Mouse (Mus musculus): ENCODE measurements around the gene Phldb1.
"Not testable (repeated sequence)": the region's sequence is repeated elsewhere in the genome, so short reads cannot be mapped to it uniquely, and the experiment has no call there.

Phldb1 gene

DNA sequence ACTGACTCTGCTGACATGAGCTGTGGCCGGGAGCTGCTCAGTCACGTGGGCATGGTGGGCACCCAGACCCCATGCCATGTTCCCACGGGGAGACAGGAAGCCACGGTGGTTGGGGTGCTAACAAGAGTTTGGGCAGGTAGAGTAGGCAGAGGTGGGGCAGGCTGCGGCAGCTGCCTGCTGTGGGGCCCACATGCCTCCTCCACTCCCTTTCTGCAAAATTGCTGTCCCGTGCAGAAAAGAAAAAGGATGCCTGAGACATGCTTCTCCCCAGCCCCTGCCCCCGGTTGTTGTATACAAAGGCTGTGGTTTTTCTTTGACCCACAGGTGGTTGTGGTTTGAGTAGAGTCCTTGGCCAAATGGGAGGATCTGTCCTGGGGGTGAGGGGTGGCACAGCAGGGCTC is 86.1 kb downstream of the Phldb1 start:
- DNase-seq = peak; percentile 32 to 36

DNA sequence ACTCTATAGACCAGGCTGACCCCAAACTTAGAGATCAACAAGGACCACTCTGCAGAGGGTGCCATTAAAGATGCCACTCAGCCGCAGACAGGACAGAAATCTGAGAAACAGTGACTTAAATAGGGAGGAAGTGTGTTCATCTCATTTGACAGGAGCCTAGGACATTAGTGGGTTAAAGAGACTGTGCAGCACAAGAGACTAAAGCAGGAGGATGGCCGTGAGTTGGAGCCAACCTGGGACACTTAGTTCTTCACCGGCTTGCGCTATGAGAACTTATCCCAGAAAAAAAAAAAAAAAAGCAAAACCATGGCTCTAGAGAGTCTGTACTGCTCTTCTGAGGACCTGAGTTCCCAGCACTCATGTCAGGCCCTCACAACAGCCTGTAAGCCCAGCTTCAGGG is 87.3 kb downstream of the Phldb1 start:
- no peak for DNase-seq

DNA sequence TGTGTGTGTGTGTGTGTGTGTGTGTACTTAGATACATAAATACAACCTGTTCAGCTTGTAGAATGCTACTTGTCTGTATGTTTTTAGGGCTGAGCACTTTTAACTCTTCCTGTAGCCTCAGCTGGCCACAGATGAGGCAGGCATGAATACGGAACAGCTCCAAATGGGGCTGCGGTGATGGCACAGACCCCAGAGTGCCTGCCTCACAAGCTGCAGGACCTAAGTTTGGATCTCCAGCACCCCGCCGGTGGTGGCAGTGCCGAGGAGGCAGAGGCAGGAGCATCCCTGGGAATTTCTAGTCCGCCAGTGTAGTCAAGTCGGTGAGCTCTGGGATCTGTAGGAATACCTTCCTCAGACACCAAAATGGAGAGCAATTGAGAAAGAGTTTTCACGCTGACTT is 88.0 kb downstream of the Phldb1 start:
- DNase-seq = no peak

DNA sequence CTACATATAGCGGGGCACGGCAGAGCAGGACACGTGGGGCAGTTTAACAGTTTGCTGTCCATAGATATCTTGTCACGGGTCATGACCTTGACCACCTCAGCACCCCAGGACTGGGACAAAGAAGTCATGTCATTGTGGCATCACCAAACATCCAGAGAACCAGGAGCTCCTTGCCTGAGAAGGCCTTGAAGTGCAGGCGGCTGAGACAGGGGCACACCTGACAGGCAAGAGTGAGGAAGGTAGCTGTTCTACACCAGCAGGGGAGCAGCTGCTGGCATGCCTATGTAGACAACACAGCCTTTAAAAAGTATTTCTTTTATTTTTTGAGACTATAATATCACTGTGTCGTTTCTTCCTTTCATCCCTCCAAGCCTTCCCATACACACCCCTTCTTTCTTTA is 88.6 kb downstream of the Phldb1 start:
- DNase-seq = no peak

DNA sequence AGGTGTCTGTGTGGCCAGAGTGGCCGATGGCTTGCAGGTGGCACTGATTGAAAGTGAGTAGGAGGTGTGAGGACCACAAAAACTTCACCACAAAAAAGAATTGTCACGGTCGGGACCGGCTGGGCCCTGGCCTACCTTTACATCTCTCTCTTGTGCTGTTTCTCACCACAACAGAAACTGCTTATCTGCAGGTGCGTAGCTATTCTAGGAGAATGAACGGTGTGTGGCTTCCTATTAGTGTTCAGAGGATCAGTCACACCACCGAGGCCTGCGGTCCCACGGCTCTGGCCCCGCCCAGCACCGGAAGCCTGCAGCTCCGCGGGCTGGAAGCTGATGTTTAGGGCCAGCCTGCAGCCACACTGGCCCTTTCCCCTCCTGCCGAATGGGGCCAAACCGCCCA is 89.1 kb downstream of the Phldb1 start:
- peak; percentile 80 to 81 for DNase-seq

DNA sequence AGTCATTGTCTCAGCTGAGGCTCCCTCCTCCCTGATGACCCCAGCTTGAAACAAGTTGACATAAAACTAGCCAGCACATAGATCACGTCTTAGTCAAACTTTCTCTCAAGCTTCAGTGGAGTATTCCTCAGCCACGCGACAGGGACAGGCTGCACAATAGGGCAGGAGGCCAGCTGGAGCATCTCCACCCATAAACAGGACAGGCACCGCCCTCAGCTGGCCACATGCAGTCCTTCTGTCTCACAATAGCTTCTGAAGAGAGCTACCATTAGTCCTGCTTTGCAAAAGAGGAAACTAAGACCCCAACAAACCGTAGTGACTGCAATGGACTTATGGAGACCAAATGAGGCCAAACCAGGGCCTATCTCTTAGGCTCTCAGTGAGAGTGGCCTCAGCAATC is 89.5 kb downstream of the Phldb1 start:
- DNase-seq = peak; percentile 28 to 33

DNA sequence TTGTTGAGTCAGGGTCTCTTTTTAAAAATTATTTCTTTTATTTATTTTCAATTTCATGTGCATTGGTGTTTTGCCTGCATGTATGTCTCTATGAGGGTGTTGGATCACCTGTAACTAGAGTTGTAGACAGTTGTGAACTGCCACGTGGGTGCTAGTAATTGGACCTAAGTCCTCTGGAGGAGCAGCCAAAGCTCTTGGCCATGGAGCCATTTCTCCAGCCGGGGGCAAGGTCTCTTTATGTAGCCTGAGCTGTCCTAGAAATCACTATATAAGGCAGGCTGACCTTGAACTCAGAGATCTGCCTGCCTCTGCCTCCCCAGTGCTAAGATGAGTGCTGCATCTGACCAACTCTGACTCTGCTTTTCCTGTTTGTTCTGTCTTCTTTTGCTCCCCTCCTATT is 90.8 kb downstream of the Phldb1 start:
- no peak for DNase-seq

DNA sequence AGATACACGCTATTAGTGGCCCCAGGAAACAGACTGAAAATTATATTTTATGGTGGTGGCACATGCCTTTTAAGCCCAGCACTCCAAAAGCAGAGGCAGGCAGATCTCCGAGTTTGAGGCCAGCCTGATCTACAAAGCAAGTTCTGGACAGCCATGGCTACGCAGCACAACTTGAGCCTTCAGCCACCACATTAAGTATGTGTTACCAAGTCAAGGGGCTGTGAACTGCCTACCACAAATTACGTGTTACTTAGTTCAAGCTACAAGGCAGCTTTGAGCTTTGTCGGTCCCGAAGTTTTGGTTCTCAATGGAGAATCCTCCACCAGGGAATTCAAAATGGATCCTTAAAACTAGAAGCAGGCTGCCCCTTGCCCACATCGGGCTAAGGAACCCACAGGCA is 91.9 kb downstream of the Phldb1 start:
- no peak for DNase-seq

DNA sequence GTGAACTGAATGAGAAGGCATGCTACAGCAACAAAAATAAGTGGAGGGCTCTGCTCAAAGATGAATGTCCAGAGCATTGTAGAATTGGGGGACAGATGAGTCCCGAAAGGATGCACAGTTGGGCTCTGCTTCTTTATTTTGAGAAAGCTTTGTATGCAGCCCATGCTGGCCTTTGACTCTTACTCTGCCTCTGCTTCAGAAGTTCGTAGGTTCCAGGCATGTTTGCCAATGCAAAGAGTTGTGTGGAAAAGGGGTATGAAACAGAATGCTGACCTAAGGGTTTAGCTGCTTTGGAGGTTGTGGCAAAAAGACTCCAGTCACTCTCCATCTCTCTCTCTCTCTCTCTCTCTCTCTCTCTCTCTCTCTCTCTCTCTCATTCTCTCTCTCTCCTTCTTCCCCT is 93.4 kb downstream of the Phldb1 start:
- no peak for DNase-seq

DNA sequence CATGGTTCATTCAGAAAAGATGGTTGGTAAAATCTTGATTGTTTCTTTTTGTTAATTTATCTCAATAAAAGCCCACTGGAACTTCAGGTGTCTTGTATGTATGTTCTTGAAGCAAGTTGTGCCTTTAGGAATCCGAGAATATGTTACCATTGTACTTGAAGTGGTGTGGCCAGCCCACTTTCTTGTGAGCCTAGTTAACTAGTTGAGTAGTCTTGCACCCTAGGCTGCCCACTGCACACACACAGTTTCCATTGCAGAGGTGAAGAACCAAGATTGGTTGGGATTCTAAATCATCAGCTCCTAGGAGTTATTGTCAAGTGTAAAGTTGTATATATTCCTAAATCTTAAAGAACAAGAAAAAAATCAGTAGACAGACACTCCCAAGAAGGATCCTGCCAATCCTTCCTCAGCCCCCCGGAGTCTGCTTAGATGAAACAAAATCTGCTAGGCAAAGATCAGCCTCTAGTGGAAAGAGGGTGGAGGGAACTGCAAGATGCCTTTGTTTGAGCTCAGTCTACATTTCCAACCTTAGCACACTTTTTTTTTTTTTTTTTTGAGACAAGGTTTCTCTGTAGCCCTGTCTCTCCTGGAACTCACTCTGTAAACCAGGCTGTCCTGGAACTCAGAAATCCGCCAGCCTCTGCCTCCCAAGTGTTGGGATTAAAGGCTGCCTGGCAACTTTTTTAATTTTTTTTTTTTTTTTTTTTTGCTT is 94.2 kb downstream of the Phldb1 start:
- no peak for DNase-seq

DNA sequence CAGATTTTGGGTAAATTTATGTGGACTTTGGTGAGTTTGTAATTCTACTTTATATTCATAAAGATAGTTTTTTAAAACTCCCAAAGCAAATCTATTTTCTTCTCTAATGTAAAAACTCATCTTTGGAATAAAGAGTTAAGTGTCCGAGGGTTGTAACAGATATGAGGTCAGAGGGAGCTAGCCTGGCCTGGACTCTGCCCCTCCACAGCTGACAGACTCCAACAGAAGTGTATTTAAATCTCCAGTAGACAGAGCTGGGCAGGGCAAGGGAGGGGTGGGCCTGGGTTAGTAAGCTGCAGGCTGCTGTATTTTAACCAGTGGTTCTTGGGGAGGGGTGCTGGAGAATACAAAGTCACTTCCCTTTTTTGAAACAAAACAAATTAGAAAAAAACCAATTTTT is 95.0 kb downstream of the Phldb1 start:
- not testable (repeated sequence) for DNase-seq

DNA sequence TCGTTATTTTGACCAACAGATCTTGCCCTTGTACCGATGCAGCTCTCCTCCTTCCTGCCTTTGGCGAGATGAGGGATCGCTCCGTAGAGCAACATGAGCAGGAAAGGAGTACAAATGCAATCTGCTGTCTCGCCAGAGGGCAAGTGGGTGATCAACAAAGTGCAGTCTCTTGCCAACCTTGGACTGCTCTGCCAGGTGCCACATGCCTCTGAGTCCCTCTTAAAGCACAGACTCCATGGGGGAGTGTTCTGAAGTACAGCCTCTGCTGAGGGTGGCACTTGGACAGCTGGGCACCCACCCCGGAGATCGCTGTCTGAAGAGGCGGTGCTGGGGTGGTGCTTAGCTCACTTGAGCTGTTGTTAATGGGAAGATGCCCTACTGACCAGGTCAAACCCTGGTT is 96.3 kb downstream of the Phldb1 start:
- not testable (repeated sequence) for DNase-seq

DNA sequence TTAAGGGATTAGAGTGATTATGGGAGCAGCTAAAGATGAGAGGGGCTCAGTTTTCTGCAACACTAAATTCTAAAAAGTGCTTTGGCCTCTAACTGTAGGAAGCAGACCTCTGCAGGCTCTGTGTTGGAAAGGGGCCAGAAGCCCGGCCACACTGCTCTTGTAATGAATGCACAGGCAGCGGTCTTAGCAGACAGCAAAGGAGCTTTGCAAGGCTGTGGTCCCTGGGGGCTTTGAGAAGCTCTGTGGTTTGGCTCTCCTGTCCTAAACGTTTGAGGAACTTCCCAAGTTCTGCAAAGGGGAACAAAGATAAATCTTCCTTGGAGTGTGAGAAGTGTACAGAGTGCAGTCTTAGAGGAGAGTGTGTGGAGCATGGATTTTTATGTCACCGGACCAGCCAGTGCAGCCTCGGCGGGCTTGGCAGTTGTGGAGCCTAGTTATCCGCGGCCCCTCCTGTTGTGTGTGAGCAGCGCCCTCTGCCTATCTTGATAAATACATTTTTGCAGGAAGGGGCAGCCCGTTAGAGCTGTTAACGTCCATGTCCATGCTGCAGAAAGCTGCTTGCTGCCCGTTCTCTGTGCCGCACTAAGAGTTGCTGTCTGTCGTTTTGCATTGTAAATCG is 97.3 kb downstream of the Phldb1 start:
- no peak for DNase-seq
